Mouse (Mus musculus) skeletal muscle tissue, adult 2 months (tissue): Measurements from ENCODE around the gene Syna.
A peak's percentile ranks its signal among the peaks of the same experiment; 100 is the strongest.

Source experiments
- DNase-seq: peaks from one replicate; pipeline ENCODE4 v3.0.0-alpha.2; 2012; ENCODE audit warnings: low read depth, low spot score

The Syna gene

GRCm38 (mm10) chr5:134560071-134560449 is at the start of gene Syna:
TSS of gene Syna (minus strand) at chr5:134560171.
- DNase-seq: no peak

GRCm38 (mm10) chr5:134607121-134607520 is 47.1 kb upstream of the Syna start:
- DNase-seq: peak; percentile 30

- no peak for DNase-seq
These were observed 46.3 kb upstream of the Syna start for GRCm38 (mm10) chr5:134606314-134606713.

GRCm38 (mm10) chr5:134604376-134604775 is 44.4 kb upstream of the Syna start:
- no peak for DNase-seq

- no peak for DNase-seq
These were observed 37.7 kb upstream of the Syna start for GRCm38 (mm10) chr5:134597711-134598110.

GRCm38 (mm10) chr5:134593093-134593492 is 33.1 kb upstream of the Syna start:
- no peak for DNase-seq

- no peak for DNase-seq
These were observed 32.1 kb upstream of the Syna start for GRCm38 (mm10) chr5:134592026-134592581.

GRCm38 (mm10) chr5:134589900-134590299 is 29.9 kb upstream of the Syna start:
- no peak for DNase-seq

- no peak for DNase-seq
These were observed 24.8 kb upstream of the Syna start for GRCm38 (mm10) chr5:134584798-134585197.

- no peak for DNase-seq
These were observed 23.9 kb upstream of the Syna start for GRCm38 (mm10) chr5:134583884-134584213.

GRCm38 (mm10) chr5:134583006-134583883 is 23.3 kb upstream of the Syna start:
- DNase-seq: no peak

- DNase-seq: peak; percentile 97
These were observed 22.4 kb upstream of the Syna start for GRCm38 (mm10) chr5:134582221-134582907.

GRCm38 (mm10) chr5:134581146-134581545 is 21.2 kb upstream of the Syna start, which contains the start of gene Rfc2:
TSS of gene Rfc2 (plus strand) at chr5:134581366.
- no peak for DNase-seq

- DNase-seq: no peak
These were observed 19.2 kb upstream of the Syna start for GRCm38 (mm10) chr5:134579135-134579534.

- no peak for DNase-seq
These were observed 17.6 kb upstream of the Syna start for GRCm38 (mm10) chr5:134577534-134577933.

GRCm38 (mm10) chr5:134576517-134577220 is 16.7 kb upstream of the Syna start:
- no peak for DNase-seq

- DNase-seq: no peak
These were observed 15.9 kb upstream of the Syna start for GRCm38 (mm10) chr5:134575833-134576232.

GRCm38 (mm10) chr5:134572508-134573214 is 12.7 kb upstream of the Syna start:
- no peak for DNase-seq

GRCm38 (mm10) chr5:134571730-134572507 is 11.9 kb upstream of the Syna start:
- no peak for DNase-seq

GRCm38 (mm10) chr5:134568964-134569491 is 9.1 kb upstream of the Syna start:
- no peak for DNase-seq
